Comparison of ENCODE assay signal across 8 mouse cellular contexts in the genomic region with DNA sequence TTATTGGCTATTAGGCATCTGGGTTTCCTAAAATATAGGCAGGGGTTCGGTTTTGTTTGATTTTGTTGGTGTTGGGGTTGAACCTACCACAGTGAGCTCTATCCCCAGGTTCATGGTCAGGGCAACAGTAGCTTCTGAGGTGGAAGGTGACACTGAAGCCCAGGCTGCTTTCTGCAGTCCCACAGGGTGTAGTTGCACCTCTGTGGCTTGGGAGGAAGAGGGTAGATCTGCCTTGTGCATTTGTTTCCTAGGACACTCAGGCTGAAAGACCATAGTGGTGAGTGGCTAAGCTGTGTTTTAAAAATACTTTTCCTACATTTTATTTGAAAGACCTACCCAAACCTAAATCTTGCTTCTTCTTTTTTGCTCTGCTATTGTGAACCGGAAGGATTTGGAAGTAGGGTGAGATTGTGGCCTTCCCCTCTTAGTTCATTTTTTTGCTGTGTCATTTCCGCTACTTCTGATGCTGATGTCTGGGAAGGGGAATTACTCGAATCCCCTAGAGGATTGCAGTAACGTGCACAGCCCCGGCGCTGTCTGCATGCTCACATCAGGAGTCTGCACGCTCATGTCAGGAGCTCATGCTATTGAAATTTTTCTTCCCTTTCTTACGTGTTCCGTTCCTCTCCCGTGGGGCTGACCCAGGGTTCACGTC.
A peak's percentile ranks its signal among the peaks of the same experiment; 100 is the strongest.
DNase-seq lines count a peak whose midpoint lies in the region; ATAC-seq and TF ChIP-seq lines count a peak whose summit lies in the region.

No protein-coding gene starts in this region.

- WGBS in embryonic facial prominence, embryonic 12.5 days = 18% methylated on average over 12 of the region's 12 CpGs
- WGBS in heart, embryonic 16.5 days = 15% methylated on average over 12 of the region's 12 CpGs
- WGBS in limb, embryonic 14.5 days = 15% methylated on average over 12 of the region's 12 CpGs
- WGBS in neural tube, embryonic 12.5 days = 19% methylated on average over 12 of the region's 12 CpGs

- H3K4me3 ChIP-seq in embryonic facial prominence, embryonic 12.5 days = 0 out of 2 replicates have a peak overlapping the region, but pooled peaks have one; percentile 7
- H3K4me3 ChIP-seq in heart, embryonic 16.5 days (ENCODE audit: low read length) = peak overlapping the region; percentile 11
- no peak overlapping the region for H3K4me3 ChIP-seq in limb, embryonic 14.5 days (replicated peaks; ENCODE audit: low read length)
- no peak overlapping the region for H3K4me3 ChIP-seq in neural tube, embryonic 12.5 days

- H3K36me3 ChIP-seq in embryonic facial prominence, embryonic 12.5 days = no peaks in the 10 kb centered on the region
- no peaks in the 10 kb centered on the region for H3K36me3 ChIP-seq in heart, embryonic 16.5 days (ENCODE audit: control insufficient read depth, insufficient read depth)
- no peaks in the 10 kb centered on the region for H3K36me3 ChIP-seq in limb, embryonic 14.5 days (ENCODE audit: control insufficient read depth, insufficient read depth, low read length)
- no peaks in the 10 kb centered on the region for H3K36me3 ChIP-seq in neural tube, embryonic 12.5 days

- H3K9ac ChIP-seq in embryonic facial prominence, embryonic 12.5 days = no peak overlapping the region
- peak overlapping the region; percentile 64 for H3K9ac ChIP-seq in heart, embryonic 16.5 days (ENCODE audit: low read length)
- no peak overlapping the region for H3K9ac ChIP-seq in limb, embryonic 14.5 days (ENCODE audit: low read depth, low read length, severe bottlenecking)
- 0 out of 2 replicates have a peak overlapping the region, but pooled peaks have one; percentile 30 for H3K9ac ChIP-seq in neural tube, embryonic 12.5 days

- no peaks in the 10 kb centered on the region for H3K9me3 ChIP-seq in embryonic facial prominence, embryonic 12.5 days
- no peaks in the 10 kb centered on the region for H3K9me3 ChIP-seq in heart, embryonic 16.5 days (replicated peaks; ENCODE audit: control insufficient read depth, low read length)
- no peaks in the 10 kb centered on the region for H3K9me3 ChIP-seq in limb, embryonic 14.5 days (ENCODE audit: control insufficient read depth, low read length)
- H3K9me3 ChIP-seq in neural tube, embryonic 12.5 days = no peaks in the 10 kb centered on the region

- TF ChIP-seq POLR2A in limb, embryonic 14.5 days (IDR thresholded peaks at IDR 0.05; ENCODE audit: borderline replicate concordance, extremely low read depth, insufficient read depth, insufficient read length) = no peak

- peak; percentile 34 for DNase-seq in layer of hippocampus, adult 9-11 months
- DNase-seq in layer of hippocampus, postnatal 14 days (ENCODE audit: low spot score in 2 of 2) = no peak
- no peak for DNase-seq in limb, embryonic 14.5 days (ENCODE audit: low spot score)
- DNase-seq in thymus, postnatal 25 days = no peak
- no peak for DNase-seq in T-cell, adult 2 months (ENCODE audit: low spot score)

- ATAC-seq in embryonic facial prominence, embryonic 12.5 days (ENCODE audit: insufficient number of reproducible peaks, insufficient read depth, low FRiP score, low TSS enrichment) = no peak; the same call in 1 of the 2 replicates
- peak; percentile 61; the same call in 1 of the 2 replicates for ATAC-seq in heart, embryonic 16.5 days (replicated peaks; ENCODE audit: extremely low read depth, insufficient read depth, low FRiP score)
- peak; percentile 79 for ATAC-seq in limb, embryonic 14.5 days (ENCODE audit: low FRiP score, low read depth)
- ATAC-seq in neural tube, embryonic 12.5 days (ENCODE audit: low FRiP score, low read depth) = peak; percentile 90

- peak overlapping the region; percentile 35 for H3K4me2 ChIP-seq in embryonic facial prominence, embryonic 12.5 days (replicated peaks)
- peak overlapping the region; percentile 62 for H3K4me2 ChIP-seq in heart, embryonic 16.5 days (ENCODE audit: low read depth, low read length)
- peak overlapping the region; percentile 4; the same call in 1 of the 2 replicates for H3K4me2 ChIP-seq in limb, embryonic 14.5 days (replicated peaks; ENCODE audit: low read depth, low read length, severe bottlenecking)
- H3K4me2 ChIP-seq in neural tube, embryonic 12.5 days (replicated peaks) = peak overlapping the region; percentile 49

- peaks cover 42% of the 10 kb centered on the region for H3K4me1 ChIP-seq in embryonic facial prominence, embryonic 12.5 days
- peaks cover 34% of the 10 kb centered on the region for H3K4me1 ChIP-seq in heart, embryonic 16.5 days (ENCODE audit: control insufficient read depth, insufficient read depth, low read length)
- peaks cover 23% of the 10 kb centered on the region for H3K4me1 ChIP-seq in limb, embryonic 14.5 days (ENCODE audit: control insufficient read depth, insufficient read depth, low read length)
- peaks cover 24% of the 10 kb centered on the region for H3K4me1 ChIP-seq in neural tube, embryonic 12.5 days

- 0 out of 2 replicates have a peak overlapping the region, but pooled peaks have one; percentile 19 for H3K27ac ChIP-seq in embryonic facial prominence, embryonic 12.5 days
- H3K27ac ChIP-seq in heart, embryonic 16.5 days (ENCODE audit: low read length) = peak overlapping the region; percentile 93
- 0 out of 2 replicates have a peak overlapping the region, but pooled peaks have one; percentile 15 for H3K27ac ChIP-seq in limb, embryonic 14.5 days (replicated peaks; ENCODE audit: low read depth, low read length)
- H3K27ac ChIP-seq in neural tube, embryonic 12.5 days = peak overlapping the region; percentile 47; the same call in 1 of the 2 replicates

- H3K27me3 ChIP-seq in embryonic facial prominence, embryonic 12.5 days = no peaks in the 10 kb centered on the region
- H3K27me3 ChIP-seq in heart, embryonic 16.5 days (ENCODE audit: control insufficient read depth, insufficient read depth, low read length) = no peaks in the 10 kb centered on the region
- no peaks in the 10 kb centered on the region for H3K27me3 ChIP-seq in limb, embryonic 14.5 days (ENCODE audit: control insufficient read depth, insufficient read depth, low read length)
- H3K27me3 ChIP-seq in neural tube, embryonic 12.5 days (replicated peaks) = no peaks in the 10 kb centered on the region

Comparison
In these comparisons a context has a peak if more than half of its experiments do, and no peak if none do; other contexts are left out.
1. H3K27ac ChIP-seq: peak in every context shown above with its lines; median percentile 93 in heart, embryonic 16.5 days; 47 in neural tube, embryonic 12.5 days; 19 in embryonic facial prominence, embryonic 12.5 days; 15 in limb, embryonic 14.5 days.
2. H3K4me2 ChIP-seq: peak in every context shown above with its lines; median percentile 62 in heart, embryonic 16.5 days; 49 in neural tube, embryonic 12.5 days; 35 in embryonic facial prominence, embryonic 12.5 days; 4 in limb, embryonic 14.5 days.
3. H3K4me3 ChIP-seq: peak in embryonic facial prominence, embryonic 12.5 days (single experiment) and heart, embryonic 16.5 days (single experiment); none in limb, embryonic 14.5 days (single experiment) and neural tube, embryonic 12.5 days (single experiment).
4. H3K9ac ChIP-seq: peak in heart, embryonic 16.5 days (single experiment) and neural tube, embryonic 12.5 days (single experiment); none in embryonic facial prominence, embryonic 12.5 days (single experiment) and limb, embryonic 14.5 days (single experiment).